Mouse (Mus musculus) monocyte, adult 5-6 weeks (primary cell): ENCODE results near the gene Shld2. TPM values are rescaled to one million over a fixed set of nuclear protein-coding genes. Genes with fewer than 3 reads are reported as not detected.

Source experiments
- ATAC-seq: fragments of 153-309, 156-312 bp; replicated peaks from 2 replicates; pipeline ENCODE4 v1.8.0; 2017; ENCODE audit warnings: mild to moderate bottlenecking; ENCODE audit not compliant: low TSS enrichment, insufficient number of reproducible peaks, severe bottlenecking, poor library complexity, low FRiP score
- total RNA-seq: library from RNA; stranded (forward); fragments of 200-1000, 200-491, 200-594 nt; gene quantifications from 3 replicates; pipeline ENCODE4 v1.2.3, GENCODE M21; 2017

Shld2 gene
- total RNA-seq, 1 experiment from 2014 or later = 21.5 TPM

DNA sequence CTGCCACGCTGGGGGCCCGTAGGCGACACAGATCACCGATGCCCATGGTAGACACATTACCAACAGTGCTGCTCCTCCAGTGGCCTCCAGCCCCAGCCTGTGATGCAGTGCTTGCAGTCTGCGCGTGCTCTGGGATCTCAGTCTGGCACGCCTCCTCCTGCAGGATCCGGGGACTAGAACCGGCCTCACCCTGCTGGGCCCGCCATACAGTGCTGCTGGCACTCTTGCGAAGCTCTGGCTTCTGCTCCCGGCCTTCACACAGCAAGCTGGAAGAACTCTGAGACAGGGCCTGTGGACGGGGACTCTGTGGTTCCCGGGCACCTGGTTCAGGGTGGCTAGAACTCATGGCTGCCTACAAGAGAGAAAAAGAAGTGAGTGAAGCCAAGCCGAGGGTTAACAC is 114.8 kb downstream of the Shld2 start:
- ATAC-seq = no peak

DNA sequence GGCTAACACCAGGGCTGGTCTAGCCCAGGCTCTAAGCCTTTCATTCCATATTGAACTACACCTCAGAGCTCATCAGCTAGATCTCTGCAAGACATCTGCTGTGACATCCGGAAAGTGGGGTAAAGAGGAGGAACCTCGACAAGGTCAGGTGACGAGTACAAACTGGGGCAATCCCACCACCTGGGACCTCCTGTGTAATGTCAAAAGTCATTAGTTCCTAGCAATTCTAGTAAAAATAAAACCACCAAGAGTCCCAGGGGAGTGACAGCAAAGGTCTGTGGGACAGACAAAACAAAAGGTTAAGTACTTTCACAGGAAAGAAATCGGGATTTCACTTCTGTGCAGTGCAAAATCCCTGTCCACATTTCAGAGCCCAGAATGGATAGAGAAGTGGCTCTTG is 116.4 kb downstream of the Shld2 start:
- no peak for ATAC-seq

DNA sequence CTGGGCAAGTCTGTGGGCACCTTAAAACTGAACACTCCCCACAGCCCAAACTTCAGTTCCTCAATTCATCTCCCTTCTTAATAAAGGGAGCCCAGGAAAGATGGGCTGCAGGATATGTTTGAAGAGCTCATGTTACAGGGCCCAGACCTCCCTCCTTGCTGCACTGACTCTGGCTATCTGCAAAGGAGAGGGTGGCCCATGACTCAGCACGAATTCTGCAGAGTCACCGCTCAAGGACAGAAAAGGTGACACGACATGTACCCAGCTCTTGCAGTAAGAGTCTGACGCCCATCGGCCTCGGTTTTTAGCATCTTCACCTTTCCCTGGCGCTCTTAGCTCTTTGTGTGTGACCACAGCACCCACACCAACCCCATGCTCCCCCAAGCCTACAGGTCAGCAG is 119.9 kb downstream of the Shld2 start:
- ATAC-seq = no peak

DNA sequence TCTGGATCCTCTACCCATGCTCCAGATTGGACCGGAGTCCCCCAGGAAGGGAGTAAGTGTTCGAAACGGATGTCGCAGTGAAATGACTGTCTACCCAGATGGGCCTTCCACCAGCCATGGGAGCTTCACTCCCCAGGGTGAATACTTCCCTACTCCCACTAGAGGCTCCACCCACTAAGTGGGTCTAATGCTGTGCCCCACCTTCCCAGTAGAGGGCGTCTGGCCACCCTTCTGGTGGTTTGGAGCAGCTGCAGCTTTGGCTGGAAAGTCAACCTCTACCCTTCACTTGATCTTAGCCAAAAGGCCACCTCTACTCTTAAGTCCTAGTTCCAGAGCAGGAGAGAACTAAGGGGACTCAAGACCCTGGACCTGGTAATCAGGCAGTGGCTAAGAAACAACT is 121.7 kb downstream of the Shld2 start:
- ATAC-seq = no peak

Other genes with a start within 250 kb of the Shld2 start
- 3.4 to 4.0 TPM (median 3.6 TPM) in 3 replicates for gene Anxa8, start 224.5 kb downstream of the Shld2 start, total RNA-seq
- not detected in 3 replicates for gene A630023A22Rik, start 207.7 kb downstream of the Shld2 start, total RNA-seq
- gene Npy4r, start 158.0 kb downstream of the Shld2 start, total RNA-seq = not detected in 3 replicates
- gene Gprin2, start 108.8 kb downstream of the Shld2 start, total RNA-seq = 0.10 TPM in 1 of 3 replicates, not detected in the others
- gene Syt15, start 90.9 kb downstream of the Shld2 start, total RNA-seq = 0.10 to 0.53 TPM in 2 of 3 replicates, not detected in the other
- 385 to 458 TPM (median 387 TPM) in 3 replicates for gene Glud1, start 234 bp upstream of the Shld2 start, total RNA-seq
- not detected in 3 replicates for gene Fam25c, start 44.9 kb upstream of the Shld2 start, total RNA-seq
- not detected in 3 replicates for gene Sncg, start 64.3 kb upstream of the Shld2 start, total RNA-seq
- gene Mmrn2, start 65.0 kb upstream of the Shld2 start, total RNA-seq = not detected in 3 replicates
- gene Bmpr1a, start 192.8 kb upstream of the Shld2 start, total RNA-seq = 0.53 to 1.6 TPM (median 0.68 TPM) in 3 replicates
- not detected in 3 replicates for gene 9230112D13Rik, start 212.3 kb upstream of the Shld2 start, total RNA-seq